Mouse (Mus musculus): Measurements from ENCODE around the gene Erfe.

DNA sequence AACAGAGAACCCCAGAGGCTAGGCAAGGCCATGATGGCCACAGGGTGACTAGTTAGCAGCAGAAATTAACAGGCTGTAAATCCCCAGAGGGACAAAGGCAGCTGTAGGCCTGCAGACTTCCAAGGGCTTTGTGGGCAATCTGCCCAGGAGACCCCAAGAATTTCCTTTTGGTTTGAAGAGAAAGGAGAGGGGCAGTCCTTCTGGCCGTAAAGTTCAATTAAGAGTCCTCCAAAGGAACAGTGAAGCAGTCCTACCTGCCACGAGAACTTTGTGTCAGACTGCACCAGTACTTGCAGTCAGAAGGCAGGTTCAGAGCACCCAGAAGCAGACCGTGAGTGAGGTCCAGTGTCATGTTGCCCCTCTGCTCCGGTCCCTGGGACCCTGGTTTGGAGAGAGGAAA lies 48.7 kb downstream of the Erfe start:
- no peak for TF ChIP-seq E2F4 (IDR thresholded peaks at IDR 0.05; ENCODE audit: insufficient read depth)
- TF ChIP-seq POLR2AphosphoS2 (IDR thresholded peaks at IDR 0.05; ENCODE audit: insufficient read length, low read depth), result no peak
